Mouse (Mus musculus) spleen, adult 10 weeks (tissue): ENCODE data around the gene Spata6. TPM values are rescaled to one million over a fixed set of nuclear protein-coding genes. Genes with fewer than 3 reads are reported as not detected.

Source experiments
- polyA plus RNA-seq: library from polyadenylated mRNA; stranded (reverse); fragments of 350-450 nt; fragmentation: Illumina TruSeq; extraction: RNeasy Lipid Tissue Mini Kit (QIAGEN cat#74804); gene quantifications from one replicate; pipeline ENCODE4 v1.2.3, GENCODE M21; 2015; ENCODE audit warnings: low replicate concordance; ENCODE audit not compliant: insufficient read depth

Spata6 gene
- 35.8 TPM for polyA plus RNA-seq

GRCm38 (mm10) chr4:111719776-111720661 is at the start of gene Spata6:
Spata6 (plus strand) TSS chr4:111719984.

Other genes starting within 250 kb of the Spata6 start
- gene Slc5a9, start 182.9 kb downstream of the Spata6 start, polyA plus RNA-seq = not detected
- not detected for gene Skint8, start 199.4 kb downstream of the Spata6 start, polyA plus RNA-seq